Mouse (Mus musculus): ENCODE results near the gene Itga6. TPM values are rescaled to one million over a fixed set of nuclear protein-coding genes. Genes with fewer than 3 reads are reported as not detected.
A peak's percentile ranks its signal among the peaks of the same experiment; 100 is the strongest.

Gene Itga6
- total and polyA plus RNA-seq, 3 experiments = 1.0 to 2.7 TPM; not detected in 1

DNA sequence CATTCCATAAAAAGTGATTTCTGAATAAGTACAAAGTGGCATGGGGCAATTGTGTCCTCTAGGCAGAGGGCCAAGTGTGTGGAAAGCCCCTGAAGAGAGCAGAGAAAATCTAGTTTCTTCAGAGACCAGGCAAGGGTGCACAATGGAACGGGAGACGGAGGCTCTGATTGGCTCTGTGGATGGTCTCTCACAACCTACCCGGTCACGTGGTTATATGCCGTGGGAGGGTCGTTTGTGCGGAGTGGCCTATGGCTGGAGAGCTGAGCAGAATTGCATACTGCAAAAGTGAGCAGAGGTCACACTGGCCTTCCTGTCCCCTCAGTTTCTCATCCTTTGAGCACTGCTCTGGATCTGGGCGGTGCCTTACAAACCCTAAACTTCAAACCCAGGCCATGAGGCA lies 5.9 kb downstream of the Itga6 start:
- H3K9me3 ChIP-seq (replicated peaks; ENCODE audit: insufficient read depth, low read length) = no peaks in the 10 kb centered on the region
- H3K36me3 ChIP-seq (ENCODE audit: control insufficient read depth in 1 of 2, insufficient read depth in 2 of 2, low read length in 2 of 2) = peaks cover 0 to 14% of the 10 kb centered on the region in 2 experiments; a peak in 2 of 4 replicates
- peaks cover 3 to 24% of the 10 kb centered on the region in 2 experiments for H3K4me1 ChIP-seq (ENCODE audit: control insufficient read depth in 1 of 2, insufficient read depth in 2 of 2, low read length in 2 of 2)
- H3K79me2 ChIP-seq (ENCODE audit: control insufficient read depth, insufficient read depth, low read length, poor library complexity) = no peaks in the 10 kb centered on the region
- no peak for DNase-seq (ENCODE audit: low read depth, low spot score)
- H3K4me3 ChIP-seq (ENCODE audit: control insufficient read depth in 1 of 2, insufficient read depth in 1 of 2, low read depth in 2 of 2, low read length in 2 of 2) = no peak overlapping the region
- no peak for TF ChIP-seq TBP (IDR thresholded peaks at IDR 0.05; ENCODE audit: low read depth, low read length)
- TF ChIP-seq NELFE (IDR thresholded peaks at IDR 0.05; ENCODE audit: low read depth, low read length) = no peak
- TF ChIP-seq KAT2A (conservative IDR thresholded peaks at IDR 0.05; ENCODE audit: low read depth, low read length) = no peak
- TF ChIP-seq MAZ (IDR thresholded peaks at IDR 0.05; ENCODE audit: low read depth, low read length) = no peak
- TF ChIP-seq MXI1 (IDR thresholded peaks at IDR 0.05; ENCODE audit: low read depth, low read length) = no peak
- TF ChIP-seq GABPA (IDR thresholded peaks at IDR 0.05; ENCODE audit: low read depth, low read length) = no peak
- no peak for TF ChIP-seq ZMIZ1 (IDR thresholded peaks at IDR 0.05; ENCODE audit: low read depth, low read length)
- TF ChIP-seq HCFC1 (IDR thresholded peaks at IDR 0.05; ENCODE audit: low read depth, low read length) = no peak
- no peak overlapping the region for H3K9ac ChIP-seq (ENCODE audit: control insufficient read depth, low read depth, low read length, poor library complexity, severe bottlenecking)
- H3K27ac ChIP-seq (ENCODE audit: control insufficient read depth, low read depth, low read length) = no peak overlapping the region
- no peaks in the 10 kb centered on the region for H3K27me3 ChIP-seq (ENCODE audit: control insufficient read depth in 1 of 2, insufficient read depth in 2 of 2, low read length in 2 of 2)

DNA sequence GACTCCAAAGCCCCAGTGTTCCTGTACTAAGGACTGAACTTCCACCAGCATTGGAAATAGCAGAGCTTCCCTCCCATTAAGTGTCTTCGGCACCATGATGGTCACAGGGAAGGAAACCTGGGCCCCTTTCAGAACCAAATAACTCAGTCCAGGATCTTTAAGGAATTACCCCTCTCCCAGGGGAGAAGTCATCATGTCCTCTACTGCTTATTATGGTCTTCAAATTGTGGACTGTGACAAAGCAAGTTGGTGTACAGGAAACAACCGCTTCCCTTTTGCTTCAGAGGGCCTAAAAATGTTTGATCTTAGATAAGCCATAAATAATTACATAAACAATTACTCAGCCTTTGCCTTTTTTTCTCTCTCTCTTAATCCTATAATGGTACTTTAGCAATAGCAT lies 6.4 kb downstream of the Itga6 start:
- H3K4me3 ChIP-seq (ENCODE audit: control insufficient read depth in 1 of 2, insufficient read depth in 1 of 2, low read depth in 2 of 2, low read length in 2 of 2) = no peak overlapping the region
- H3K9ac ChIP-seq (ENCODE audit: control insufficient read depth, low read depth, low read length, poor library complexity, severe bottlenecking) = no peak overlapping the region
- TF ChIP-seq UBTF (IDR thresholded peaks at IDR 0.05; ENCODE audit: borderline replicate concordance, insufficient read depth, low read depth, low read length) = no peak
- TF ChIP-seq E2F4 (IDR thresholded peaks at IDR 0.05; ENCODE audit: borderline replicate concordance, low read depth, low read length) = no peak
- TF ChIP-seq CHD1 (IDR thresholded peaks at IDR 0.05; ENCODE audit: low read depth, low read length) = no peak
- TF ChIP-seq MAX (IDR thresholded peaks at IDR 0.05; ENCODE audit: low read length) = no peak
- TF ChIP-seq MAFK (IDR thresholded peaks at IDR 0.05; ENCODE audit: borderline replicate concordance, low read depth, low read length) = no peak
- no peak for TF ChIP-seq TBP (IDR thresholded peaks at IDR 0.05; ENCODE audit: low read depth, low read length)
- no peak for TF ChIP-seq MYB (IDR thresholded peaks at IDR 0.05; ENCODE audit: low read depth, low read length)
- no peak for TF ChIP-seq NELFE (IDR thresholded peaks at IDR 0.05; ENCODE audit: low read depth, low read length)
- TF ChIP-seq ZMIZ1 (IDR thresholded peaks at IDR 0.05; ENCODE audit: low read depth, low read length) = no peak
- no peak for TF ChIP-seq ZKSCAN1 (IDR thresholded peaks at IDR 0.05; ENCODE audit: low read depth, low read length)
- no peak for TF ChIP-seq USF1 (IDR thresholded peaks at IDR 0.05; ENCODE audit: low read depth, low read length)
- no peak for TF ChIP-seq CTCF (IDR thresholded peaks at IDR 0.05 in 2 of 3, conservative IDR thresholded peaks at IDR 0.05 in 1 of 3; ENCODE audit: control insufficient read depth in 1 of 3, insufficient read depth in 1 of 3, low read depth in 2 of 3, low read length in 3 of 3, poor library complexity in 1 of 3, severe bottlenecking in 1 of 3)
- TF ChIP-seq POLR2A (IDR thresholded peaks at IDR 0.05; ENCODE audit: control insufficient read depth in 1 of 2, insufficient read depth in 1 of 2, low read depth in 1 of 2, low read length in 2 of 2, poor library complexity in 1 of 2) = no peak
- no peak for TF ChIP-seq MXI1 (IDR thresholded peaks at IDR 0.05; ENCODE audit: low read depth, low read length)
- TF ChIP-seq MYC (IDR thresholded peaks at IDR 0.05; ENCODE audit: low read depth, low read length) = no peak
- TF ChIP-seq EP300 (IDR thresholded peaks at IDR 0.05; ENCODE audit: low read depth in 1 of 2, low read length in 2 of 2) = no peak
- TF ChIP-seq GATA1 (IDR thresholded peaks at IDR 0.05; ENCODE audit: low read depth, low read length) = no peak
- no peak for TF ChIP-seq ELF1 (IDR thresholded peaks at IDR 0.05; ENCODE audit: low read depth, low read length)
- TF ChIP-seq HCFC1 (IDR thresholded peaks at IDR 0.05; ENCODE audit: low read depth, low read length) = no peak
- no peak for TF ChIP-seq SMC3 (IDR thresholded peaks at IDR 0.05; ENCODE audit: low read depth, low read length)
- peaks cover 3 to 29% of the 10 kb centered on the region in 2 experiments for H3K4me1 ChIP-seq (ENCODE audit: control insufficient read depth in 1 of 2, insufficient read depth in 2 of 2, low read length in 2 of 2)
- no peak overlapping the region for H3K27ac ChIP-seq (ENCODE audit: control insufficient read depth, low read depth, low read length)
- H3K27me3 ChIP-seq (ENCODE audit: control insufficient read depth in 1 of 2, insufficient read depth in 2 of 2, low read length in 2 of 2) = no peaks in the 10 kb centered on the region
- peaks cover 0 to 16% of the 10 kb centered on the region in 2 experiments; a peak in 2 of 4 replicates for H3K36me3 ChIP-seq (ENCODE audit: control insufficient read depth in 1 of 2, insufficient read depth in 2 of 2, low read length in 2 of 2)
- H3K9me3 ChIP-seq (replicated peaks; ENCODE audit: insufficient read depth, low read length) = no peaks in the 10 kb centered on the region
- no peaks in the 10 kb centered on the region for H3K79me2 ChIP-seq (ENCODE audit: control insufficient read depth, insufficient read depth, low read length, poor library complexity)
- peak; percentile 31 for DNase-seq (ENCODE audit: low read depth, low spot score)
